Mouse (Mus musculus) midbrain, postnatal 0 days (tissue): Measurements from ENCODE around the gene Rufy4. TPM values are rescaled to one million over a fixed set of nuclear protein-coding genes. Genes with fewer than 3 reads are reported as not detected.

Experiments used
- ATAC-seq: fragments of 200-750 bp; cut with Nextera tagmentation; 2 replicates; pipeline ENCODE4 v1.8.0; 2017; ENCODE audit warnings: moderate number of reproducible peaks, mild to moderate bottlenecking, moderate TSS enrichment, moderate library complexity; ENCODE audit not compliant: low FRiP score
- DNase-seq: peaks from one replicate; pipeline ENCODE4 v3.0.0-alpha.2; 2015; ENCODE audit warnings: low spot score
- H3K27ac ChIP-seq: fragments of 300-500 bp; sonication (generic); 2 replicates; pipeline ENCODE4 v1.5.1; 2014; ENCODE audit warnings: low read depth, mild to moderate bottlenecking, low read length, mixed read lengths
- H3K27me3 ChIP-seq: fragments of 300-500 bp; sonication (generic); 2 replicates; pipeline ENCODE4 v1.6.1; 2014; ENCODE audit warnings: low read length, control low read depth, mixed read lengths; ENCODE audit not compliant: insufficient read depth
- H3K36me3 ChIP-seq: fragments of 300-500 bp; sonication (generic); 2 replicates; pipeline ENCODE4 v1.6.1; 2014; ENCODE audit warnings: low read length, control low read depth, mixed read lengths; ENCODE audit not compliant: insufficient read depth
- H3K4me1 ChIP-seq: fragments of 300-500 bp; sonication (generic); 2 replicates; pipeline ENCODE4 v1.6.1; 2014; ENCODE audit warnings: mild to moderate bottlenecking, control low read depth, antibody characterized with exemption, low read length, mixed read lengths; ENCODE audit not compliant: insufficient read depth
- H3K4me2 ChIP-seq: fragments of 300-500 bp; sonication (generic); 2 replicates; pipeline ENCODE4 v1.6.1; 2014; ENCODE audit warnings: low read depth, mild to moderate bottlenecking, low read length, mixed read lengths; ENCODE audit not compliant: poor library complexity, severe bottlenecking
- H3K4me3 ChIP-seq: fragments of 300-500 bp; sonication (generic); 2 replicates; pipeline ENCODE4 v1.5.1; 2014; ENCODE audit warnings: low read depth, mild to moderate bottlenecking, low read length, moderate library complexity
- H3K9ac ChIP-seq: fragments of 300-500 bp; sonication (generic); replicated peaks from 2 replicates; pipeline ENCODE4 v1.6.1; 2014; ENCODE audit warnings: mild to moderate bottlenecking, low read length, moderate library complexity, mixed read lengths; ENCODE audit not compliant: poor library complexity, severe bottlenecking
- H3K9me3 ChIP-seq: fragments of 300-500 bp; sonication (generic); 2 replicates; pipeline ENCODE4 v1.6.1; 2016; ENCODE audit warnings: low read length, control low read depth
- CTCF ChIP-seq: IDR thresholded peaks from 2 replicates; pipeline ENCODE4 v1.5.1; 2016; ENCODE audit warnings: antibody characterized with exemption, mild to moderate bottlenecking
- WGBS: fragments of 180-500 bp; shearing (Covaris S2); extraction: QIAGEN DNeasy Blood & Tissue Kit; methylation state at CpG from one replicate; pipeline ENCODE4 v1.1.7; 2014; 5-methylcytosine and 5-hydroxymethylcytosine counted together
- polyA plus RNA-seq: library from polyadenylated mRNA; unstranded; fragments of >200 nt; fragmentation: Nextera tagmentation; extraction: Ambion mirVana; gene quantifications from 2 replicates; pipeline ENCODE4 v1.2.1, GENCODE M21; 2015
- total RNA-seq: library from RNA; depleted of rRNA; stranded (reverse); fragments of >200 nt; gene quantifications from 2 replicates; pipeline ENCODE4 v1.2.3, GENCODE M21; 2014; rRNA removed

The Rufy4 gene
- total and polyA plus RNA-seq, 2 experiments from 2014 or later, result 0.09 TPM; not detected in 1

- no peak overlapping the region for H3K27ac ChIP-seq
- no peak for DNase-seq
- no peak overlapping the region for H3K4me2 ChIP-seq
- H3K9me3 ChIP-seq, result no peaks in the 10 kb centered on the region
- WGBS, result 88% methylated on average over 2 of the region's 2 CpGs
- H3K36me3 ChIP-seq, result no peaks in the 10 kb centered on the region
- no peak for TF ChIP-seq CTCF
- no peaks in the 10 kb centered on the region for H3K27me3 ChIP-seq
- H3K4me1 ChIP-seq, result no peaks in the 10 kb centered on the region
- no peak overlapping the region for H3K4me3 ChIP-seq
- no peak overlapping the region for H3K9ac ChIP-seq
- no peak for ATAC-seq
These were observed 67.4 kb downstream of the Rufy4 start for GRCm38 (mm10) chr1:74192711-74193110.

DNA sequence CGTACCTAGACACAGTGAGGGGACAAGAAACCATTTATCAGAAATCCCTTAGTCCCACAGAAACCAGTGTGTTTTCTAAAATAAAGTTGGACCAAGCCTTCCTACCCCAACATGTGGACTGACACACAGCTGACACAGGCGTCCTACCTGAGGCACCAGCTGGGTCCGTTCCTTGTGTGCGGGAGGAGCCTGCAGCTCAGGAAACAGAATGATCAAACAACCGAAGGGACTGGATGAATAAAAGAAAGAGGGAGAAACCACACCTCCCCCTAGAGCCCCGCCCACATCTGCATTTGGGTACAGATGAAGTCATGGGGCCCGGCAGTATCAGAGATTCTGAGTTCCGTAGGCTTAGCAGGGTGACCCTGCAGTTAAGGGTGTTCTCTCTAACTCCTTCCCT, 69.1 kb downstream of the Rufy4 start, which contains the start of gene Cxcr1:
TSS of gene Cxcr1 (minus strand) at position 187 of the 400 bp plus-strand sequence.
- Histone ChIP-seq H3K9me3 (no peaks in the 10 kb centered on the region), H3K27ac (no peak within 1 kb of the TSS), H3K27me3 (no peaks in the 10 kb centered on the region), H3K4me3 (no peak within 1 kb of the TSS), H3K36me3 (no peaks in the 10 kb centered on the region), H3K4me1 (no peaks in the 10 kb centered on the region), H3K9ac (no peak within 1 kb of the TSS), H3K4me2 (no peak within 1 kb of the TSS)
- no peak for TF ChIP-seq CTCF
- DNase-seq (no peak), ATAC-seq (no peak)
- WGBS, result 79% methylated on average over 8 of the region's 8 CpGs

DNA sequence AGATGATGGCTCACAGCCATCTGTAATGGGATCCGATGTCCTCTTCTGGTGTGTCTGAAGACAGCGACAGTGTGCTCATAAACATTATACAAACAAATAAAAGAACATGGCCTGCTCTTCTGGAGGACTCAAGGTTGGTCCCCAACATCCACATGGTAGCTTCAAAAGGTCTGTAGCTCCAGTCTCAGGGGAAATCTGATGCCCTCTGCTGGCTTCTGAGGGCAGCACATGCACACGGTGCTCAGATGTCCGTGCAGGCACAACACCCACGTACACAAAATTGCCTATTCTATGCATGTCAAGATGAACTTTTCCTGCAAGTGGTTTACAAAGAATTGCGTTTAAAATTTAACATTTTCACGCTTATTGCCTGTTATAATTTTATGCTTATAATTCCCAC, 70.6 kb downstream of the Rufy4 start:
- H3K27ac ChIP-seq, result no peak overlapping the region
- H3K4me2 ChIP-seq, result no peak overlapping the region
- H3K4me1 ChIP-seq, result no peaks in the 10 kb centered on the region
- H3K27me3 ChIP-seq, result no peaks in the 10 kb centered on the region
- no peaks in the 10 kb centered on the region for H3K36me3 ChIP-seq
- H3K9ac ChIP-seq, result no peak overlapping the region
- no peak overlapping the region for H3K4me3 ChIP-seq
- no peaks in the 10 kb centered on the region for H3K9me3 ChIP-seq
- 47% methylated on average over 7 of the region's 7 CpGs for WGBS
- ATAC-seq (no peak), DNase-seq (peak; percentile 33)
- peak; percentile 62 for TF ChIP-seq CTCF

DNA sequence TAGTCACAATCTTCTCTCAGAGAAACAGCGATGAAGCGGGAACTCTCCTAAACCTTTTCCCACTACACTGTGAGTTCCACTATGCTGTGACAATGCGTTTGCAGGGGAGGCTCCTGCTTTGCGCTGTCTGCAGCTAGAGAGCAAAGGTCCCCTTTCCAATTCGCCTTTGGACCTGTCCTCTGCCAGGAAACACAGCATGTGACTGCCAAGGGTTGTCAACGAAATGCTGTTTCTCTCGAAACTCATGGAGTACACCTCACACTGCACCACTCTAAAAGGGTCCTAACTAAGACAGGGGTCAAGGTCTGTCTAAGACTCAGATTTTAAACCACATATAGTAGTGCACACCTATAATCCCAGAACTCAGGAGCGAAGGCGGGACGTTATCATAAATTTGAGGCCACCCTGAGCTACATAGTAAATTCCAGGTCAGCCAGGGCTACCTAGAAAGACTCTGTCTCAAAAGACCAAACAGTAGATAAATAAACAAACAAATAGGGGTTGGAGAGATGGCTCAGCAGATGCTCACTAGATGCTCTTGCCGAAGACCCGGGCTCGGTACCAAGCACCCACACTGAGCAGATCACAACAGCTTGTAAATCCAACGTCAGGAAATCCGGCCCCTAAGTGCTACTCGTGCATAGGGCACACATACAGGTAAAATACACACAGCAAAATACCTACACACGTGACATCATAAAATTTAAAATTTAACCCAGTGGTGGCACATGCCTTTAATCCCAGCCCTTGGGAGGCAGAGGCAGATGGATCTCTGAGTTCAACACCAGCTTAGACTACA, 71.5 kb downstream of the Rufy4 start:
- Histone ChIP-seq H3K27ac (no peak overlapping the region), H3K9me3 (no peaks in the 10 kb centered on the region), H3K27me3 (no peaks in the 10 kb centered on the region), H3K4me1 (no peaks in the 10 kb centered on the region), H3K36me3 (no peaks in the 10 kb centered on the region), H3K4me2 (no peak overlapping the region), H3K9ac (no peak overlapping the region), H3K4me3 (no peak overlapping the region)
- TF ChIP-seq CTCF, result no peak
- WGBS, result 83% methylated on average over 17 of the region's 17 CpGs
- ATAC-seq (no peak), DNase-seq (no peak)

Other genes with a start within 250 kb of the Rufy4 start
- gene Tns1, start 1.1 kb upstream of the Rufy4 start, total RNA-seq, result 22.5 and 31.5 TPM in 2 replicates
- gene Tns1, start 1.1 kb upstream of the Rufy4 start, polyA plus RNA-seq, result 9.8 and 10.2 TPM in 2 replicates
- gene Cxcr2, start 28.4 kb downstream of the Rufy4 start, total RNA-seq, result 0.38 TPM in 1 of 2 replicates, not detected in the other
- gene Cxcr2, start 28.4 kb downstream of the Rufy4 start, polyA plus RNA-seq, result 0.05 and 0.16 TPM in 2 replicates
- not detected in 2 replicates for gene Cxcr1, start 69.1 kb downstream of the Rufy4 start, total RNA-seq
- gene Cxcr1, start 69.1 kb downstream of the Rufy4 start, polyA plus RNA-seq, result not detected in 2 replicates
- gene Arpc2, start 110.5 kb downstream of the Rufy4 start, total RNA-seq, result 149 and 183 TPM in 2 replicates
- gene Arpc2, start 110.5 kb downstream of the Rufy4 start, polyA plus RNA-seq, result 442 and 464 TPM in 2 replicates
- gene Gpbar1, start 153.0 kb downstream of the Rufy4 start, total RNA-seq, result 0.52 TPM in 1 of 2 replicates, not detected in the other
- gene Gpbar1, start 153.0 kb downstream of the Rufy4 start, polyA plus RNA-seq, result 0.16 TPM in 1 of 2 replicates, not detected in the other
- gene Aamp, start 159.2 kb downstream of the Rufy4 start, total RNA-seq, result 139 and 148 TPM in 2 replicates
- gene Aamp, start 159.2 kb downstream of the Rufy4 start, polyA plus RNA-seq, result 203 and 216 TPM in 2 replicates
- 101 and 116 TPM in 2 replicates for gene Pnkd, start 159.4 kb downstream of the Rufy4 start, total RNA-seq
- 135 and 140 TPM in 2 replicates for gene Pnkd, start 159.4 kb downstream of the Rufy4 start, polyA plus RNA-seq
- 9.8 and 20.7 TPM in 2 replicates for gene Tmbim1, start 180.1 kb downstream of the Rufy4 start, total RNA-seq
- gene Tmbim1, start 180.1 kb downstream of the Rufy4 start, polyA plus RNA-seq, result 9.8 and 10.5 TPM in 2 replicates
- gene Catip, start 236.6 kb downstream of the Rufy4 start, total RNA-seq, result 2.7 and 4.0 TPM in 2 replicates
- 1.6 and 2.4 TPM in 2 replicates for gene Catip, start 236.6 kb downstream of the Rufy4 start, polyA plus RNA-seq
- 7.8 and 12.6 TPM in 2 replicates for gene Slc11a1, start 249.7 kb downstream of the Rufy4 start, total RNA-seq
- 1.3 and 1.7 TPM in 2 replicates for gene Slc11a1, start 249.7 kb downstream of the Rufy4 start, polyA plus RNA-seq